Mouse (Mus musculus) R1 (cell line): ENCODE data around the gene Sash3.

Source experiments
- DNase-seq: peaks from one replicate; pipeline ENCODE4 v3.0.0-alpha.2; 2018; ENCODE audit warnings: low read depth, low spot score

Sash3 gene

DNA sequence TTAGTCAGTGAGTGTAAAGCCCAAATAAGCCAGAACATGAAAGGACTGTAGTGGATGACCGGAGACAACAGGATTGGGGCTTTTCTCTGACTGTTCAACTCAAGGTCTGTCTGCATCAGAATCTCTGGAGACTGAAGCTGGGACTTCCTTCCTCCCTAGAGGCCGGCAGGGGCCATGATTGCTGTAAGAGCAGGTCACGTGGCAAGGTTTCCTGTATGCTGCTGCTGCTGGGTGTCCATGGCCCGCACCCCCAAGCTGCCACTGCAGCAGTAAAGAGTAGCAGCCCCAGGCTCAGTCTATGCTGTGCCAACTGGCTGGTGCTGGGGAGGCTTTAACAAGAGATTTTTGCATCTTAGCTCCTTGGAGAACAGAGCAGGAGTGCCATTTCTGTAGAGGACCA, at the start of gene Sash3:
Gene Sash3, plus strand, starts transcription at position 175 of the 400 bp plus-strand sequence.
- no peak for DNase-seq

DNA sequence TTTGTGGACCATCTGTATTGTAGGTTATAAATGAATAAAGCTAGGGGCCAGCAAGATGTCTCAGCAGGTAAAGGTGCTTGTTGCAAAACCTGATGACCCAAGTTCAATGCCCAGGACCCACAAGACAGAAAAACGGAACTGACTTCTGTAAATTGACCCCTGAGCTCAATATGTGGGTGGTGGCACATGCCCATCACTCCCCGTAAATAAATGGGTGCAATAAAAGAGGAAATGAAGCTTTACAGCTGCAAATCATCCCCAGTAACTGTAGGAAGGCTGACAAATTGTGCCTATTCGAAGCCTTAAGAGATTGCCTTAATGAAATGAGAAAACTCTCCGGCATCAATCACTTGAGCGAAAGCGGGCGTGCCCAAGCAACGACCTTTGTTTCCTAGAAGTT, 49.7 kb upstream of the Sash3 start:
- no peak for DNase-seq

DNA sequence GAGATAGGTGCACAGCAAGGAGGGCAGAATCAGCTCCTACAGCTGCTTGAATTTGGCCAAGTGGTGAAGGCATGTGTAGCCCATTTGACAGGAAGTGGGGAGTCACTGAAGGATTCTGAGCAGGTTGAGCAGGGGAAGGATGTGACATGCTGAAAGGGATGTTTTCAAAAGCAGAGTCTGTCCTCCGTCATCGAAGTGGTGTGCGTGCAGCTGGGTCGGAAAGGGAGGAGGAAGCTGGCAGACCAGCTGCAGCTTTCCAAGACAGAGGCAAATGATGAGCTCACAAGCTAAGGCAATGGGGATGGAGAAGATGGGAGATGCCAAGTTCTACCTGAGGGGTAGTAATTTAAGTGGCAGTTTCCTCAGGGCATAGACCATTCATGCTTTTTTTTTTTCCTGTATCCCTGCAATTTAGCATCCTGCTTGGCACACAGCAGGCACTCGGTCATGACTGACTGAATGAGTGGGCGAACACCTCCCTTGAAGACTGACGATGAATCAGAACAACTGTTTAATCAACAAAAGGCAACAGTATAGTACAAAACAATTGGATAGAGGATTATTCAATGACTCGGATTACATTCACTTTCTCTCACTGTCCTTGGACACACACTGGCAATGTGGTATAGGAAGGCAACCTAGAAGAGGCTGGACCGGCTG, 47.6 kb upstream of the Sash3 start:
- DNase-seq, result no peak

DNA sequence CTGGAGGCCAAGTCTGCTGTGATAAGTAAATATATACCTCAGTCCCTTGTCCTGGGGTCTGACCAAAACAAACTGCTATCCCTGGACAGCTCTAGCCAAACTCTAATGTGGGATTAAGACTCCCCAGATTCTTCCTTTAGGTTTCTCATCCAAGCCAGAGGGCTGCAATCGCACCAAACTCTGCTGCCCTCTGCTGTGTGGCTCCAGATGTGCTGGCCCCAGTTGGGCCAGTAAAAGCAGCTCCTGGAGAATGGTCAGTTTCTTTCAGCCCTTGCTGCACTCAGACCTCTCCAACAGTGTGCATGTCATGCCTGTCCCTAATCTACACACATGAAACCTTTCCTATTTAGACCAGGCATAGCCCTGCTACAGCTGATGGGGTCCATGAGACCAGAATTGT, 46.4 kb upstream of the Sash3 start:
- DNase-seq, result no peak

DNA sequence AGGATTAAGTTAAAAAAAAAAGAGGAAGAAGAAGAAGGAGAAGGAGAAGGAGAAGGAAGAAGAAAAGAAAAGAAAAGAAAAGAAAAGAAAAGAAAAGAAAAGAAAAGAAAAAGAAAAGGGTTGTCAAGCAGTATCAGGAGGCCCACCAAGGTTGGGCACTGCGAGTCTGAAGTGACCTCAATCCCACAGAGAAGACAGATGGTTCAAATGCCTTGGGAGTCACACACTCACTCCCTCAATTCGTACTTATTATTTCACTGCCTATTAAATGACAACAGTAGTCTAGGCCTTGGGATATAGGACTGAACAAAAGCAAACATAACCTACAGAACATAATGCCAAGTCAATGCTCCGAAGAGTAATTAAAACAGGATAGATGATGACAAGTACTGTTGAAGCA, 43.0 kb upstream of the Sash3 start:
- no peak for DNase-seq

DNA sequence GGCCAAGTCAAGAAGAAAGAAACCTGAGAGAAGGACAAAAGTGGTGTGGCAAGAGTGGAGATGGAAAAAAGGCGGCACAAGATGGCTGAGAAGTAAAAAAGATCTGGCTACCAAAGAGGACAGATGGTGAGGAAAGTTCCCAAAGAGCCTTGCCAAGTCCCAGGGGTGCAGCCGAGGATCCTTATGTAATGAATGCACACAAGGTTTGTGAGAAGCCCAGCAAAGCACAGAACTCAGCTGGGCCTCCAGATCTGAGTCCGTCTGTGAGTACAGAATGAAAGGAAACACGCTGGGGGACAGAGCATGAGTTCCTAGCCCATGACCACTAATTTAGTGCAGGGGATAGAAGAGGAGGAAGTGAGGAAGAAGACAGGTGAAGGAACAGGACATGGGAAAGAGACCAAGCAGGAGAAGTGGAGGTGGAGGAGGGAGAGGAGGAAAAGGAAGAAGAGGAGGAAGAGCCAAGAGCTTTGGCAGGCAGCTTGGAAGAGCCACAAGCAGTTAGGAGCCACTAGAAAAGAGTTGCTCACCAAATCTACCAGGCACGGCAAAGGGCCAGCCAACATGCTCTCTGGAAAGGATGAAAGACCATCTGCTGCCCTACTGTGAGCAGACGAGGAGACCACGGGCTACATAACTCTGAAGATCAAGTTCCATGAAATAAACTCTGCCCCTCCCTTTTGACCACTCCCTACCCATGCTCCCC, 41.3 kb upstream of the Sash3 start:
- no peak for DNase-seq

DNA sequence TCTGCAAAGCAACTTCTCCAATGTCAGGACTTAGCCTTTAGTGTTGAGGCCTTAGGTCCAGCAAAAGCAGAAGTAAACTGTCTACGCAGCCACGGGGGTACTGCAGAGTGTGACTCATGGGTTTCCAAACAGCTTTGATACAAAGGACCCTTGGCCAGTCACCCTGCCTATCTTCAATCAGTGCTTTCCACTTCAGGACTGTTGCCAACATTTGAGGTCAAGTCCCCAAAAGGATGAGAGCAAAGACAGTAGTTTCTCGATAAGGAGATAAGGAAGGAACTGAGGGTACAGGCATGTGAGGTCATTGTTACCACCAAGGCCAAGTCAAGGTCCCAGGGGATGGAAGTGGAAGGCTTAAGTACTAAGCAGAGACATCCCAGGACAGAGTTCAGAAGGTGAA, 40.0 kb upstream of the Sash3 start:
- no peak for DNase-seq

DNA sequence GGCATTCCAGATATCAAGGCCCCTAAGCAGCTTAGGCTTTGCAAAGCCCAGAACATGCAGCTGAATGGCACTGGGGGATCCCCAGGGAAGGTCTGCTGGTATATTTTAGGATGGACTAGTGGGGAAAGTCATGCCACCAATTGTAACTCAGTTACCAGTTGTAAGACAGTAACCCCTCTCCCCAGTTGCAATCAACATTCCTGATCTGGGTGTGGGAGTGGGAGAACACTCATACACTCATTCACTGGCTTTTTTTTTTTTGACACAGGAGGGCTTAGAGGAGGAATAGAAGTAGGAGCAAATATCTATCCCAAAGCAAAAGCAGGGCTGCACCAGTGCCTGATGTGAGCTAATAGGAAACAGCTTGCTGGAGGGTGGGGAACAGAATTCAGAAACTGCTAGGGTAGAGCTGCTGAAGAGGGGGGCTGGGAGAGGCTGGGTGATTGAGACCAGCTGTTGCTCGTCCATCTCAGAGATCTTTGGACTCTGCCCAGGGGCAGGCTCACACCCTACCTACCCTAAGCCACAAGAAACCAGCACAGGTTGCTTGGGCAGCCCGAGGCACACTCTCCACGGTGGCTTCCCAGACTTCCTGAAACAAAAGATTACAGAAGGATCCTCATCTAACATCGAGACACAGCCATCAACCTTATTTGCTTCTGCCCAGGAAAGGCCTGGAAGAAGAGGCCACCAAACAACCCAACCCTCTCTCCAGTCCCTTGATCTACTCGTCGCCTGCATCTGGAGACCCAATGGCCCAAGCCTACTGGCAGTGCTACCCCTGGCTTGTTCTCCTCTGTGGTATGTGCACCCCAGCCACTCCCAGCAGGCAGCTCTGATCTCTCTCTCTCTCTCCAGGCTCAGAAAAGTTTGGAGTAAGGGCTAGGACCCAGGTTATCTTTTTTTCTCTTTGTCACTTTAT, 37.6 kb upstream of the Sash3 start, which contains the start of gene Xpnpep2:
Gene Xpnpep2, plus strand, starts transcription at position 332 of the 922 bp plus-strand sequence.
- peak; percentile 71 for DNase-seq

DNA sequence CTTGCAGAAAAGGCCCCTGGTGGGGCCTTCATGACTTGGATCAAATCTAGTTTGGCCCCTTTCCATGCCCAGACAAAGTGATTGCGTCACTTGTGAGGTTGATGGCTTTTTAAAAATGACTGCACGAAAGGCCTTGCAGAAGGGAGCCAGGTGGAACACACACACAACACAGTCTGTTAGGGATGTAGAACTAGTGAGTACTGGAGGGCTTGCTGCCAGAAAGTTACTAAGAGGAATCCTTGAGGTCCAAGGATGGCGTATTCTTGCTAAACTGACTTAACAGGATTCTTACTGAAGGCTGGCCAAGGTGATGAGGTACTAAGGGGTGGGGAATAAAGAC, 37.0 kb upstream of the Sash3 start:
- DNase-seq, result no peak

DNA sequence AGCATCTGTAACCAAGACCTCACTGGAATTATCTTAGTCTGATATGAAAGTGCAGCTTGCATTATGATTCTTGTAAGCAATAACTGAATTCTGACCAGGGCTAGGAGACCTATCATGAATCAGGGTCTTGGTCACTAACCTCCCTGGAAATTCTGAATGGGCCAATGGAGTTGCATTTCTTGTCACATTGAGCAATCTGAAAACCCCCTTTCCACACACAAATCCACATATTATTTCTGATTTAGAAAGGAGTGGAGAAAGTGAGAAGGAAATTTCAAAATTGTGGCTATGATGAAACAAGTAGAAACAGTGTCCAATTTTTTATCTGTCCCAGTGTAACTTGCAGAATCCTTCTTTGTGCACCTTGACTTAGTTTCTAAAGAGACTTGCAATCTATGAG, 26.9 kb upstream of the Sash3 start:
- no peak for DNase-seq

DNA sequence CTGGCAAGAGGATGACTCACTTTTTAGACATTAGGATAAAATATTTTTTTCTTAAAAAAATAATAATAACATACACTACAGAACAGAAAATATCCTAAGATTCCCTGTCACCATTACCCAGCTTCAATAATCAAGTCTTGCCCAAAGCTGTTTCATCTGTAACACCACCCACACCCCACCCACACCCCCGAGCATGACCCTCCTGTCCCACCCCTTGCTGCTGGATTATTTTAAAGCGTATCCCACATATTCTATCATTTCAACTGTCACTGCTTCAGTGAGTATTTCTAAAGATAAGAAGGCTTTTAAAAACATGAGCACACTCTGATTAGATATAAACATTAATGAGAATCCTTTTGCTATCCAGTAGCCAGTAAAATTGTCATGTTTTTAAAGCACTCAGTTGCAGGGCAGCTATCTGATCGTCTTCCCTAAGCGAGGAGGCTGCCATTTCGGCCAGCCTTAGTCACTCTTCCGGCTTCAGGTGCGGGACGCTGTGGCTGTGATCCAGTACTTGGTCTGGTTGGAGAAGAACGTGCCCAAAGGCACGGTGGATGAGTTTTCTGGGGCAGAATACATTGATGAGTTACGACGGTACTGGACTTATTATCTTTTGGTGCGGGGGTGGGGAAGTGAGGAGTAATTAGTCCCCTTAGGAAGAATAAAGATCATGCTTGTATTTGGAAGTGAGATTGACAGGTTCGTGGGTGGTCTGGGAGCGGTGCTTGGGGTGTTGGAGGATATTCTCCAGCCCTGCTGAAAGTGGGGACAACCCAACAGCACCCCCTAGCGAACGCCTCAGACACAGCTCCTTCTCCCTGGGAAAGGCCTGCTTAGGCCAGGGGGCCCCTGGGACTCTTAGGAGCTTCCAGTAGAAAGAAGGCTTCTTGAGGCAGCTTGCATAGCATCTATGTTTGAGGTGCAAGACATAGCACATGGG, 21.8 kb upstream of the Sash3 start:
- peak; percentile 42 for DNase-seq

DNA sequence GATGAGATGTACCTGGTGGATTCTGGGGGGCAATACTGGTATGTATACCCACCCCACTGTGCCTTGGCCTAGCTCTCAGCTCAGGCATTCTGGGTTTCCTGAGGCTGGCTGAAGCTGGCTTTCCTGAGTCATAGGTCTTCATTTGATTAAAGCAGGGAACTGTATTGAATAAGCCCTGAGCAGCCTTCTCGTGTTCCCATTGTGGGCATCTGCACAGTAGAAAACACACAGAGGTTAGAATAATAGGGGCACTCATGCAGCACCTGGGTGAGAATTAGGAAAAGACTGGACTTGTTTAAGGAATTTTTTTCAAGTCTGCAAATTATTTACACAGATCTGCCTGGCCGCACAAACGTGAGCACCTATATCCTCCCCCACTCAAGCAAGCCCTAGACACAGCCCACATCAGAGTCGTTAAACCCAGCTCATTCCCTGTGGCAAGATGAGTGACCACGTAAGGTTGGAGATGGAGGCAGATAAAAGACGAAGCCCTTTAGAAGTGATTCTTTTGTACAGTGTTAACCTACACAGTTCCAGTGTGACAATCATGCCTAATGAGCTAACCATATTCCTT, 19.2 kb upstream of the Sash3 start:
- no peak for DNase-seq

DNA sequence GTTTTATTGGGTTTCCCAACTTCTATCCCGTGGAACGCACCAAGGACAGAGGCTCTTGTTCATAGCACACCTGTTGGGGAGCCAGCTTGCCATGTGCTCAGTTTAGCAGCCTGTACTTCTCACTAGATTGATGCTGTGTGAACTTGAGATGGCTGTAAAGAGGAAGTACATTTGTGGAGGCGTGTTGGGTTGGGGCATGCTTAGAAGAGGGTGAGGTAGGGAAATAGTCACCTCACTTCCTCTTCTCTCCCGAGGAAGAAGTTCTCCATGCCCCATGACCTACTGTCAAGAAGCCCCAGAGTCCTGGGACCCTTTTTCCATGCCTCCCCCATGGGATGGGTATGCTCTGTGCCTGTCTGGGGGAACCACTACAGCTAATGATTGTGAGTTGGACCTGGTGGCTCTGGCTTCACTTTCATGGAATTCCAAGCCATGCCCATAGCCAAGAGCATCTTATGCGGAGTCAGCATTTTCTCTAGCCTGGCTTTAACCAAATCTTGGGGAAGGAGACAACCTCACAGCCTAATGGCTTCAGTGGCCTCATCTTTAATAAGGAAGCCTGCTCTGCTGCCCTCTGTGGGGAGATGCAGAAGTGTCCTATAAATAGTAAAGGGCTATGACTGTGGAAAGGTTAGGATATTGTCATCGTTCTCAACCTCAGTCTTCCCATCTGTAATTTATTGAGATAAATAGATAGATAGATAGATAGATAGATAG, 18.6 kb upstream of the Sash3 start:
- DNase-seq, result no peak

DNA sequence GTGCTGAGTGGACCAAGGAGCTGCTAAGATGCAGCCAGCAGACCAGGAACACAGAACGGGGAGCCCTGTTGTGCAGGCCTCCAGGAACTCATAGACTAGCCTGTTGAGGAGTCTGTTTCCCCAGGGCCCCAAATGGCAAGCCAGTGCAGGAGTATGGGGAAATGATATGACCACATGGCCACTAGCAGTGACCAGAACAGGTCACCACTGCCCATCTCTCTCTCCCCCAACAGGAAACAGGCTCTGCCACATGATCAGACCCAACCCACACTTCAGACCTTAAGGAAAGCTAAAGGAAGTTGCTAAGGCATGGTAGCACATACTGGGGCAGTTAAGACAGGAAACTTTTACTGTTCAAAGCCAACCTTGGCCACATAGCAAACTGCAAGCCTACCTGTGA, 17.1 kb upstream of the Sash3 start:
- DNase-seq, result no peak

DNA sequence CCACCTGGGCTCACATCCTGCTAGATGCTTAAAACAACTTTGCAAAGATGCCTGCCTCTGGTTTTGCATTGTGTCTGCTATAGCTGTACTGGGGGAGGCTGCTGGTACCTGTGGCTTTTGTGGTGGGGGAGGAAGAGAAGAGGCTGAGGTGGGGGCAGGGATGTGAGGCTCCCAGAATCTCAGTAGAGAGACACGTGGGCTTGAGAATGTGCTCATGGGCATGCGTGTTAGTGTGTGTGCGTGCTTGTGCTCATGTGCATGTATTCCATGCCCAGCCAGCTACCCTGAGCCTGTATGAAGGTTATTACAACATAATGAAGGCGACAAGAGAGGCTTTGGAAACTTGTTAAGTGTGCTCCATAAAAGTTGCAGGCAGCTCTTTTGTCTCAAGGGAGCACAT, 9.3 kb upstream of the Sash3 start:
- DNase-seq, result no peak

DNA sequence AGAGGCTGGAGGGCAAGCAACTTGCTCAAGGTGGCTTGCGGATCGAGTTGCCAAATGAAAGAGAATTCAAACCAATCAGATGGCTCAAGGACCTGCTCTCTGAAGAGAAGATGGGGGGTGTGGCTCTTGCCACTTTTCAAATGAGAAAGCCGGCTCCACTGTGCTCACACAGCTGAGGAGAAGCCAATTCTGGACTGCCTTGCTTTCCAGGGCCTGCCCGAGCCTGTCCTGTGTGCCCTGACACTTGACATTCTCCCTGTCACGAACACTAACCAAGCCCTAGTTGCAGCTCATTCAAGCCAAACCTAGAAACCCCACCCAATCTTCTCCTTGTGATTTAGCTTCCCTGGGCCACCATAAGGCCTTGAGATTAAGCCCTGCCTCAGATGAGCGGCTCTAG, 8.2 kb upstream of the Sash3 start:
- no peak for DNase-seq

DNA sequence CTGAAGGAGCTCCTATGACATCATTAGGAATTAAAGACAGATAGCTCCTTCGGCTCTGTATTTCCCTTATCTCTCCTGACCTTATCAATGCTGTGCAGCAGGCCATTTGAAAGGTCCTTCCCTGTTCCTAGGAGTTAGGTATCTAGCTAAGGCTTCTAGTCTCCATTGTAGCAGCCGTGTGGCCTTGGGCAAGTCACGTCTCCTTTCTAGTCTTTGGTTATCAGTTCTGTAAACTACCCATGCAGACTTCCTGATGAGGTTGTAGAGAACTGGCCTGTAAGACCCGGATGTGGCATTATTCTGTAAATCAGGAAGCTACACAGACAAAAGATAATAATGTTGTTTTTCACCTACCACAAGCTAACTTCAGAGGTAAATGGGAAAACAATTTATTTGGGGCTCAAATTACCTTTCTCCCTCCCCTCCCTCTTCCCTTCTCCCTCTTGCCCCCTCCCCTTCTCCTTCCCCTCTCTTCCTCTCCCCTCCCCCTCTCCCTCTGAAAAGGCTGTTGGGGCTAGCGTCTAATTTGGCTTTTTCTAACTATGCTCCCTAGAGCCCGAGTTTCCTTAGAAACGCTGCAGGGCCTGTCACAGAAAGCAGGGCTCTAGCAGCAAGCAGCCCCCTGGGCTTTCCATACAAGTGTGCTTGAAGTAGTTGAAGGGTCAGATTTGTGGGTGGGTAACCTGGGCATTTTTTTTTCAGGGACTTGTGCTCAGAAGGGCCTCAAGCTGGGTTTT, 7.5 kb upstream of the Sash3 start:
- DNase-seq, result peak; percentile 8

DNA sequence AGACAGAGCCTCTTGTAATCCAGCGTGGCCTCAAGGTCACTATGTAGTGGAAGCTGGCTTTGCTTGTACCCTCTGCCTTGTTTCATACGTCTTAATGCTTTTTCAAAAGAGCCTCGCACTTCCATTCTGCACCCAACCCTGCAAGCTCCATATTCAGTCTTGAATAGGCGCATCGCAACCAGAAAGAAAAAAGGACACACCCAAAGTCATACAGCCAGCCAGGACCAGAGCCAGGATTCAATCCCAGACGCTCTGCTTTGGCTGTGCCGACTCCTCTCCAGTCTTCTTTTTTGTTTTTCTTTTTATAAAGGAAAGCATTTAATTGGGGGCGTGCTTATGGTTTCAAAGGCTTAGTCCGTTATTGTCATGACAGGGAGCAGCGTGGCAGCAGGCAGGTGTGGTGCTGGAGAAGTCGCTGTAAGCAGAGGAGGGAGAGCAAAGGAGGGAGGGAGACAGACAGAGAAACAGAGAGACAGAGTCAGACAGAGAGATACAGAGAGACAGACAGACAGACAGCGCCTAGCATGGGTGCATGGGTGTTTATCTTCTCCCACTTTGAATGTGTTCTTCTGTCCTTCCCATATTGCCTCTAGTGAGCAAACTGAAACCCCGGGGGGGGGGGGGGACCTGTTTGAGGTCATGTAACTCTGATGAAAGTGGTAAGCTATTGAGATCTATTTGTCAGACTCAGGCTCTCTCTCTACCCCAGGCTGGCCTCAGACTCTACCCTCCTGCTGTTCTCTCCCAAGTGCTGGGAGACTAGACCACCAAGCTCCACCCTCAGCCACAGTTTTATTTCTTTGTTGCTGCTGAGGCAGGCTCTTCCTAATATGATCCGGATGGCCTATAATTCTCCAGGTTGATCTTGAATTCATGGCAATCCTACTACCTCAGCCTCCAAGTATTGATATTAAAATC, 6.6 kb upstream of the Sash3 start:
- DNase-seq, result peak; percentile 5
